Mouse (Mus musculus) v-Abl transformed pro-B cells (cell line): ENCODE results near the gene Gnrhr.

ENCODE experiments used
- in situ Hi-C, 2 experiments: fragments of 400-800 bp; cut with MboI; formaldehyde crosslinking; loops; one replicate each; pipeline ENCODE4 v1.15.1; 2025; ENCODE audit not compliant: unreplicated experiment in 2 of 2

Gene Gnrhr

DNA sequence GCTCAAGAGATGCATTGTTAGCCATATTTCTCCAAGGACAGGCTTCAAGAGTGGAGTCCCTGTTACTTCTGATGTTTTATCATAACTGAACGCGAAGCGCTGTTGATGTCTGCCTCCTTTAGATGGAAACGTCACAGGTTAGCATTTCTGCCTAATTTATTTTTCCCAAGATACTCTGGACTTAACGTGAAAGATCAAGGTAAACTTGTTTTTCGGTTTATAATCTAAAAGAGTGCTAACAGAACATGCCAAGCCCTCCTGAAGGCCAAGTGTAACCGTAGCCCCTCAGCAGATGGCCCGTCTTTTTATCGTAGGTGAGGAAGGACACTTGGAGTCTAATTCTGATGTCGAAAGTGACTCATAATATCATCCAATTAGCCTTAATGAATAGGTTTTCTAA is at the start of gene Gnrhr:
Gene Gnrhr (minus strand): TSS at position 101 of the 400 bp plus-strand sequence.
- in situ Hi-C loops = loop anchor here (10.0 to 25.0 kb wide), 4 partner anchors 436 to 614 kb away; partner anchors contain the start of gene Ythdc1 (in 2 of the 2)

DNA sequence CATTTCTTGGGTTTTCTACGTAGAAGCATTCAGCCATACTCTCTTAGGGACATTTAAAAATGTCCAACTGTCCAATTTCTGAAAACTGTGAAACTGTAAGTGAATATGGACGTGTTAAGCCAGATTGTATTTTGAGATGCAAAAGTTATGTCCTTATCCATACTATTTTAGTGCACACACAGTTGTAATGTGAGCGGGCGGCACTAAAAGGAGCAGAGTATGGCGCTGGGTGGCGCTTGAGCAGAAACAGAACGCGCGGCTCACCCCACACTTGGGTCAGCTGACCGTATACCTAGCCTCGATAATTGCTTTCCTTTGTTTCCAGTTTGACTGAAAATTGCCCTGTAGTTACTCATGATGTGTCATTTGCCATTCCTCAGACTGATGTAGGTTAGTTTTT is 48.9 kb upstream of the Gnrhr start:
- in situ Hi-C loops = no loop called here

DNA sequence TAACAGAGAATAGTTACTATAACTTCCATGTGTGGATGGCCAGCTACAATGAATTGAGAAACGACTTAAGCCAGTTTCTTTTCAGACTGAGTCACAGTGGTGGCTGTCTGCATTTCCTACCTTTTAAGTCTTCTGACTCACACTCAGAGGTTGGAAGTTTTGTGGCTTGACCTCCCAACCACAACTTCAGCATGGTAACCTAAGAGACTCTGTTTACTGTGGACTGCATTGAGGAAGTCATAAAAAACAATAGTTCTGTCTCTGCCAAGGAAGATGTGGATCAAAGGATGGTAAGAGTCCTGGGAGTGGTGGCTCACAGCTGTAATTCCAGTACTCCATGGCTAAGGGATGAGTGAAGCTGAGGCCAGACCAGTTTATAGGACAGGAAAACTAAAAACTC is 47.2 kb upstream of the Gnrhr start:
- in situ Hi-C loops = no loop called here

GRCm38 (mm10) chr5:86244275-86244674 is 46.6 kb upstream of the Gnrhr start:
- in situ Hi-C loops = no loop called here

DNA sequence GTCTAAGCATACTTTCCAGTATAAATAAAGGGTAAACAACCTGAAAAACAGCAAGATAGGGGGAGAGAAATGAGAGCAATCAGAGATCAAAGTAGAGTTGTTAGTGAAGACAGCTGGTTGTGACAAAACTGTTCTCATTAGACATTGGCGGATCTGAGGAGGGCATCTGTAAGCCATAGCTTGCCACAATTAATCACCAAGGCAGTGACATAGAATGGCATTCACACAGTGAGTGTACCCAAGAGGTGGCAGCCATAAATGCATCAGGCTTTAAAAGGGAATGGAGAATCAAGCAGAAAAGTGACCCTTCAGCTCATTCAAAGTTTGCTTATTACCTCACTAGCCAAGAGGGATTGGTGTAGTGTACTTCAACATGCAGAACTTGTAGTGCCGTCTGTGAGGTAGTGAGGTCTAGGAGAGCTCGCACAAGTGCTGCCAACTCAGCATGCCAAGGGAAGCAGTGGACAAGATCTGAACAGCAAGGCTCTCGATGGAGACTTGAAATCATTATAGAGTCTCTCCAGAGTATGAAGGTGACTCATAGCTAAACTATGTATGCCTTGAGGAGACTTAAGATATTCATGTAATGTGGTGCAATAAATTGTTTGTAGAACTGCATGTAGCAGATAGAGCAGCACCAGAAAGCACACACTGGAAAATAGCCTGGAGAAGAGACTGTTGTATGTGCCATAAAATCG is 29.6 kb upstream of the Gnrhr start:
- in situ Hi-C loops = no loop called here

GRCm38 (mm10) chr5:86191356-86191755 is 6.3 kb downstream of the Gnrhr start:
- in situ Hi-C loops = loop anchor here (5.0 to 25.0 kb wide), 6 partner anchors 216 to 621 kb away; partner anchors contain the start of gene Ythdc1 (in 2 of the 2)

- in situ Hi-C loops = loop anchor here (5.0 to 25.0 kb wide), 6 partner anchors 217 to 622 kb away; partner anchors contain the start of gene Ythdc1 (in 2 of the 2)
Measured at GRCm38 (mm10) chr5:86190770-86191169, 6.9 kb downstream of the Gnrhr start.

GRCm38 (mm10) chr5:86190290-86190689 is 7.4 kb downstream of the Gnrhr start:
- in situ Hi-C loops = loop anchor here (5.0 to 25.0 kb wide), 6 partner anchors 217 to 622 kb away; partner anchors contain the start of gene Ythdc1 (in 2 of the 2)

DNA sequence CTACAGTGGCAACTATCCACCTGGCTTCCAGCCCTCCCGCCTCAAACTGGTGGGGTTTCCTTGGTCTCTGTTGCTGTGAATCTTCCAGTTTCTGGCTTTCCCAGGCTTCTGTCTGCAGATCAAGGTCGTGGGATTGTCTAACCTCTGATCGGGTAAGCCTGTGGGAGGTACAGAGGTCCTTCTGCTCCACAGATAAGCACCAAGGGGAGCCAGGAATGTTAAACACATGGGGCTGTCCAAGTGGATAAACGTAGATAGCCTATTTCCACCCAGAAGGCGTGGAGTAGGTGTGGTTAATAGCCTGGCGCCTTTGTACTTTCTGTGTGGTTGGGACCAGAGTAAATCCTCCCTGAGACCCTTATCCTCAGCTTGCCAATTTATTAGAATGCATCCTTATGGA is 10.3 kb downstream of the Gnrhr start:
- in situ Hi-C loops = loop anchor here in 1 of 2 experiments (5.0 to 25.0 kb wide), 3 partner anchors 120 to 625 kb away; partner anchors contain the start of genes Cenpc1 and Ythdc1

DNA sequence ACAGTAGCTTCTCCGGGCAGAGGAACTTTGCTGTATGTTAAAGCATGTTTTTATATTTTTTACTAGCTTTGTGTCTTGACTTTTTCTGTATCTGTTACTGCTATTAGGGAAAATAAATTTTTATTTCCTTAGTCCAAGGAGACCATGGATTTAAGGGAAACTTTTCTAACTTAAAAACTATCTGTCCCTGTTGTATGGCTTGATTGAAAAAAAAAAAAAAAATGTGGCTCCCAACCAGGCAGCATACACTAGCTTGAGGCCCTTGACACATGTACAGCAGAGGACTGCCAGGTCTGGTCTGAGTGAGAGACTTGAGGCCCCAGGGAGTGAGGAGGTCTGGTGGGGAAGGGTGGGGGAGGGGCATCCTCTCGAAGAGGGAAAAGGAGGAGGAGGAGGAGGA is 23.9 kb downstream of the Gnrhr start:
- in situ Hi-C loops = no loop called here

DNA sequence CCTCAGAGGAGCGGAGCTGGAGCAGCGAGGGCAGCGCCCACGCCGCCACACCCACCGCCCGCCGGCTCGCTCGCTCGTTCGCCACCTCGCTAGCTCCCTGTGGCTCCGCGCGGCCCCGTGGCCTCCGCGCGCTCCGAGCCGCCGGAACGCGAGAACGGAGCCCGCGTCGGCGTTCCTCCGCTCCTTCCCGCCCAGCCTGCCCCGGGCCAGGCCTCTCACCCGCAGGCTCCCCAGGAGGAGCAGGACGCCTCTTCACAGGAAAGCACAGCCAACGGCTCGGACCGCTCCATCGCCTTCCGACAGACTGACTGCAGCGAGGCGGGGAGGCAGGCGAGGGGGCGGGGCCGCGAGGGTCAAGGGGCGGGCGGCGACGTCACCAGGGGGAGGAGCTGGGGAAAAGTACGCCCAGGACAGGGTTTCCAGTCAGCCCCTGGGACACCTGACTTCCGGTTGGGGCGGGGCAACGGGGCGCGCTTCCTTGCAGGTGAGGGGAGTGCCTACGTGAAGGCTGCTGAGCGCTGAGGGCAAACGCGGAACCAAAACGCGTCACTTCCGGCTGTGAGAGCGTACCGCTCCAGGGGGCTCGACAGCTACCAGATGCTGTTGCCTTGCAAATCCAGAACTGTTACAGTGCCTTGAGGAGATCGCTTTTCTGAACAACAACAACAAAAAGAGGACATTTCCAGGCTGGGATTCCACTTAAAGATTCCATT is 25.1 kb downstream of the Gnrhr start, which contains the start of gene Uba6:
Gene Uba6 (minus strand): TSS at position 355 of the 713 bp plus-strand sequence.
- in situ Hi-C loops = no loop called here

DNA sequence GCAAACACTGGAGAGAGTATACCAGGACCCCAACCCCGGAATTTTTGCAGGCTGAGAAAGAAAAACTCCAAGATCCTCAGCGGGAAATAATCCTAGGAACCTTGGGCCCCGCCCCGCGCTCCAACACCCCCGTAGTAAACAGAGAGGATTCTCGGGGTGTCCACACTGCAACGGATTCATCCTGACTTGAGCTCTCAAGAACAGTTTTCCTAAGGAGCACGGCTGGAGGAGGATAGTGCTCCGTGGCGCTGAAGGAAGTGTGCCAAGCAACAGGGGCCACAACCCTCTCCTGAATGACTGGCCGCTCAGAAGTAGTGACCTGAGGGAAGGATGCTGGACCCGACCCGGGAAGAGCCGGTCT is 25.6 kb downstream of the Gnrhr start:
- in situ Hi-C loops = no loop called here
